Mouse (Mus musculus): Measurements from ENCODE around the gene Actg2.
A peak's percentile ranks its signal among the peaks of the same experiment; 100 is the strongest.

Gene Actg2

GRCm38 (mm10) chr6:83512495-83512894 is 23.6 kb downstream of the Actg2 start:
- DNase-seq (ENCODE audit: low spot score) = peak; percentile 62

GRCm38 (mm10) chr6:83510210-83510609 is 25.9 kb downstream of the Actg2 start:
- no peak for DNase-seq (ENCODE audit: low spot score)

GRCm38 (mm10) chr6:83509442-83509841 is 26.6 kb downstream of the Actg2 start:
- DNase-seq (ENCODE audit: low spot score) = no peak

GRCm38 (mm10) chr6:83507168-83507546 is 28.9 kb downstream of the Actg2 start:
- no peak for DNase-seq (ENCODE audit: low spot score)

- peak; percentile 90 for DNase-seq (ENCODE audit: low spot score)
These were observed 29.6 kb downstream of the Actg2 start, which contains the start of gene Dguok for GRCm38 (mm10) chr6:83506258-83507167. Gene Dguok, minus strand, starts transcription at chr6:83506969.

- no peak for DNase-seq (ENCODE audit: low spot score)
These were observed 30.5 kb downstream of the Actg2 start for GRCm38 (mm10) chr6:83505554-83505953.

GRCm38 (mm10) chr6:83503361-83503760 is 32.7 kb downstream of the Actg2 start:
- no peak for DNase-seq (ENCODE audit: low spot score)

- DNase-seq (ENCODE audit: low spot score) = no peak
These were observed 33.4 kb downstream of the Actg2 start for GRCm38 (mm10) chr6:83502656-83503055.

GRCm38 (mm10) chr6:83501524-83502310 is 34.3 kb downstream of the Actg2 start:
- no peak for DNase-seq (ENCODE audit: low spot score)

- DNase-seq (ENCODE audit: low spot score) = no peak
These were observed 35.6 kb downstream of the Actg2 start for GRCm38 (mm10) chr6:83500462-83500861.

GRCm38 (mm10) chr6:83499078-83499477 is 37.0 kb downstream of the Actg2 start:
- no peak for DNase-seq (ENCODE audit: low spot score)

- DNase-seq (ENCODE audit: low spot score) = no peak
These were observed 39.0 kb downstream of the Actg2 start for GRCm38 (mm10) chr6:83496753-83497710.

- DNase-seq (ENCODE audit: low spot score) = no peak
These were observed 39.9 kb downstream of the Actg2 start for GRCm38 (mm10) chr6:83496009-83496752.

- no peak for DNase-seq (ENCODE audit: low spot score)
These were observed 45.4 kb downstream of the Actg2 start for GRCm38 (mm10) chr6:83490622-83491021.

GRCm38 (mm10) chr6:83488200-83488599 is 47.9 kb downstream of the Actg2 start:
- DNase-seq (ENCODE audit: low spot score) = no peak

- no peak for DNase-seq (ENCODE audit: low spot score)
These were observed 48.8 kb downstream of the Actg2 start for GRCm38 (mm10) chr6:83487298-83487697.

GRCm38 (mm10) chr6:83485854-83486253 is 50.2 kb downstream of the Actg2 start:
- DNase-seq (ENCODE audit: low spot score) = no peak

GRCm38 (mm10) chr6:83483776-83484175 is 52.3 kb downstream of the Actg2 start:
- no peak for DNase-seq (ENCODE audit: low spot score)

GRCm38 (mm10) chr6:83482418-83483085 is 53.5 kb downstream of the Actg2 start:
- no peak for DNase-seq (ENCODE audit: low spot score)

GRCm38 (mm10) chr6:83480019-83480655 is 55.9 kb downstream of the Actg2 start:
- no peak for DNase-seq (ENCODE audit: low spot score)

Measured in layer of hippocampus, adult 9-10 months (tissue).